Mouse (Mus musculus) embryonic stem cell, embryonic (primary cell): Measurements from ENCODE around the gene Poll.

Experiments used
- CTCF ChIA-PET, 4 experiments: fragments of 300-600 bp in 2 of 4; fragments of 350-600 bp in 2 of 4; sonication (Branson Sonifier 250); formaldehyde crosslinking; loops; one replicate each; lab custom pipeline; 2022; ENCODE audit warnings: inconsistent platforms in 2 of 4; lab: Charles Lee
- POLR2A ChIA-PET, 4 experiments: fragments of 300-600 bp in 2 of 4; fragments of 350-600 bp in 2 of 4; sonication (Branson Sonifier 250); formaldehyde crosslinking; loops; one replicate each; lab custom pipeline; 2022; ENCODE audit warnings: antibody characterized with exemption in 4 of 4, inconsistent platforms in 1 of 4; lab: Charles Lee

Gene Poll

DNA sequence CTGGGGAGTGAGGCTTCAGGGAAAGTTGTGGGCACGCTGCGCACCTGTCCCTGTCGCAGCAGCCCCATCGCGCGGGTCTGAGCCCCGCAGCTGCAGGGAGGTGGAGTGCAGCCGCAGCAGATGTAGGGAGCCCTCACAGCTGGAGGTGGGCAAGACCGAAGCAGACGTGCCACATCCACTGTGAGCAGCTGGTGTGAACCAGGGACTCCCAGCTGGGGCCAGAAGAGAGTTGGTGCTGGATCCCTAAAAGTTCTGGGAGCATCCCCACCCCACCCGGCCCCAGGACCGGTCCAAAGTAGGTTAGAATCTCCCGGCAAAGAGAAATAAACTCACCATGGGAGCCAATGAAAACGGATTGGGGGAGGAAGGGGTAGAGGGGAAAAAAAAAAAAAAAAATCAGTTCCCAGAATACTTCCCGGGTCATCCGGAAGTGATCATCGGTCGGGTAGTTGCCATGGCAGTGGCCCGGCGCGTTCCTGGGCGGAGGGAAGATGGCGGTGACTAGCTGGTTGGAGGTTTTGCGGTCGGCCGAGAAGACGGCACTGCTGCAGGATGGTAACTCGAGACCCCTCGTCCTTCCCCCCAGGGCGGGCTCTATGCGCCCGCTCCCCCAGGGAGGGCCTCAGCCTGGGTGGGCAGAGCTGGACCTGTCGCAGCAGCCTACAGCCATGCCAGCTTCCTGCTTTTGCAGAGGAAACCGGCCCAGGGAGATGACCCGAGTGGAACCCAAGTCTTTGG, at the start of gene Poll, which contains the start of gene Gm17018:
Gene Poll, minus strand, starts transcription at position 379 of the 738 bp plus-strand sequence.
Gene Gm17018, plus strand, starts transcription at position 463 of the 738 bp plus-strand sequence.
- ChIA-PET CTCF (interaction anchor here (0.5 to 8.1 kb wide), 17 partner anchors 13 to 1458 kb away, joined by 3 to 73 read pairs (median 4); no protein-coding TSS in a partner anchor), POLR2A (interaction anchor here in 3 of 4 experiments (0.5 to 2.8 kb wide), 30 partner anchors 8 to 1892 kb away, joined by 3 to 9 read pairs (median 4); partner anchors contain the start of gene Kazald1 (in 1 of the 3))

DNA sequence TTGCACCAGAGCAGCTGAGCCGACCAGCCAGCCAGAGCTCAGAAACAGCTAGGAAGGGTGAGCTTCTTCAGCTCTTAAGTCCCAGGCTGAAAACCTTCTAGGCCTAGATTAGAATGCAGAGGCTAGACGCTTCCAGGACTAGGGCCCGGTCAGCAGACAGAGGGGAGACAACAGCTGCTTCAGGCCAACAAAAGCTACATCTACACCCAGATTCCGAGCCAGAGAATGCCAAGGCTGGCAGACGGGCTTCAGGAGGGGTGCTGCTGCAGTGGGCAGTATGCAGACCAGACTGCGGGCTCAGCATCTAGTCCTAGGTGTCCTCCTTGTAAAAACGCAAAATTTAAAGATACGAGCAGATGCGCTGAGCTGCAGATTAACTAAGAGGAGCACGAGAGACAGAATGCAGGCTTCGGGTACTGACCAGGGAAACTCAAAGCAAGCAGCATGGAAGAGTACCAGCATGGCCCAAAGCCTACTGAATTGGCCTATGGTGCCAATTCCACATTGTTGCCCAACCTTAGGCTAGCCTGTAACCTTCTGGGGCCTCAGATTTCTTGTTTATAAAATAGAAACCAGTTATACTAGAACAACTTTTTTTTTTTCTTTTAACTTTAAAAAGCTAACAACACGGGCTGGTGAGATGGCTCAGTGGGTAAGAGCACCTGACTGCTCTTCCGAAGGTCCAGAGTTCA, 48.5 kb upstream of the Poll start:
- ChIA-PET POLR2A (interaction anchor here in 3 of 4 experiments (0.7 to 1.7 kb wide), 8 partner anchors 9 to 563 kb away, joined by 3 to 6 read pairs (median 4); partner anchors contain the start of gene Pdzd7 (in 1 of the 3)), CTCF (interaction anchor here (0.6 to 2.1 kb wide), 12 partner anchors 28 to 1277 kb away, joined by 3 to 9 read pairs (median 4); no protein-coding TSS in a partner anchor)

DNA sequence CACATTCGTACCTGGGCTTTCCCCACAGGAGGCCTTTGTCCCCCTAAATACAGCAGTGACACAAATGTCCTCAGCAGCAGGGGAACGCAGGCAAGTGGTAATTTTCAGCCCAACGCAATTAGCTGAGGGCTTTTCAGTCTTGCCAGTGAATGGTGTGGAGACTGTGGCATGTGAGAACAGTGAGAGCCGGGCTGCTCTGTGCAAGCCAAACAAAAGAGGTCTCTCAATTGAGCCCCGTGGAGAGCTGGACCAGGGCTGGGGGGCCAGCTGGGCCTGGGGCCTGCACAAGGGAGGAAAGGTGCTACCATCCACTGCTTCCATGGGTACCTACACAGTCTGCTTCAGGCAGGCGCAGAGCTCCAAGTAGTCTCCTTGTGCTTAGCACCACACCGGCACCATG, 47.1 kb upstream of the Poll start:
- ChIA-PET POLR2A (interaction anchor here in 1 of 4 experiments (1.1 to 1.7 kb wide), 2 partner anchors 11 to 14 kb away, joined by 4 read pairs; no protein-coding TSS in a partner anchor), CTCF (interaction anchor here in 3 of 4 experiments (0.9 to 2.1 kb wide), 4 partner anchors 26 to 34 kb away, joined by 4 to 9 read pairs (median 4); no protein-coding TSS in a partner anchor)

DNA sequence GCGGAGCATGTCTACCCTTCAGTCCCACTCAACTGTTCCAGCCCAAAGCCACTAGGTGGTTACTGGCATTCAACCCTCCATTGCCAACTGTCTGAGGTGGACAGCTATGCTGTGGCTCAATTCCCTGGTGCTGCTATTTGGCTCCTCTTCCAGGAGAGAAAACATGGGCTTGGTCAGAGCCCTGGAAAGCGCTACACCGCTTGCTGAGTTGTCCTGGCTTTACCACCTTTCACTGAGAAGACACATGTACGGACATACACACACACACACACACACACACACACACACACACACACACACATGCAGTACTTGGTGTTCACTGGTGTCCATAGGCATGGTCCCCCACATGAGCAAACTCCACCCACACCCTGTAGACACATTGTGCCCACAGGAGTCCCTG, 46.4 kb upstream of the Poll start:
- ChIA-PET CTCF (no interaction called here), POLR2A (no interaction called here)

DNA sequence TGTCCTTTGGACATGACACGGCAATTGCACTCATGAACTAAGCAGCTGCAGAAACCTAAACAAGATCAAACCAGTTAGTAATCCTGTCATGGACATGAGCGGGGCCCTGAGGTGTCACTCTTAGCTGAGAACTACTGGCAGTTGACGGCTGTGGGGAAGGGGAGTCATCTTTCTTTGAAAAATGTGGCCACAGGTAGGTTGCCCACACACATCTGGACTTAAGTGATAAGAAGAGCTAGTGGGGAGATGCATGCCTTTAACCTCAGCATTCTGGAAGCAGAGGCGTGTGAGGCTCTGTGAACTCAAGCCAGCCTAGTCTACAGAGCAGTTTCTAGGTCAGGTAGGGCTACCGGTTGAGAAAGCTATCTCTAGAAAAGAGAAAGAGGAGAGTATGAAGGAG, 42.3 kb upstream of the Poll start:
- ChIA-PET POLR2A (interaction anchor here in 1 of 4 experiments (2.0 to 2.3 kb wide), 2 partner anchors 11 to 14 kb away, joined by 5 to 10 read pairs; no protein-coding TSS in a partner anchor), CTCF (interaction anchor here in 1 of 4 experiments (0.6 kb wide), 1 partner anchor 9 kb away, joined by 3 read pairs; no protein-coding TSS in a partner anchor)

DNA sequence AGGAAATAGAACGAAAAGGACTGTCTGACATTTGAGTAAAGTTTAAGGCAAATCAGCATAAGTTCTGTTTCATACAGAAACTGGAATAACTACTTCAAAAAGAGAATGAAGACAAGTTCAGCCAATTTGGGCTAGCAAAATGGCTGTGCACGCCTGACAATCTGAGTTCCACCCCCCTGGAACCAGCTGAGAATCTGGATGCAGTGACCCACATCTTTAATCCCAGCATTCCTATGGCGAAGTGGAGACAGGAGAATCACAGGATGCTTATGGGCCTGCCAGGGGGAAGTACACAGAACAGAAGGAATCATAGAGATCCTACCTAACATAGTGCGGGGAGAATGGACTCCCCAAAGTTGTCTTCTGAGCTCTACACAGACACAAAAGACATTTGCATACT, 36.8 kb upstream of the Poll start:
- ChIA-PET POLR2A (interaction anchor here in 1 of 4 experiments (0.6 to 2.7 kb wide), 3 partner anchors 23 to 293 kb away, joined by 3 to 6 read pairs (median 3); no protein-coding TSS in a partner anchor), CTCF (no interaction called here)

DNA sequence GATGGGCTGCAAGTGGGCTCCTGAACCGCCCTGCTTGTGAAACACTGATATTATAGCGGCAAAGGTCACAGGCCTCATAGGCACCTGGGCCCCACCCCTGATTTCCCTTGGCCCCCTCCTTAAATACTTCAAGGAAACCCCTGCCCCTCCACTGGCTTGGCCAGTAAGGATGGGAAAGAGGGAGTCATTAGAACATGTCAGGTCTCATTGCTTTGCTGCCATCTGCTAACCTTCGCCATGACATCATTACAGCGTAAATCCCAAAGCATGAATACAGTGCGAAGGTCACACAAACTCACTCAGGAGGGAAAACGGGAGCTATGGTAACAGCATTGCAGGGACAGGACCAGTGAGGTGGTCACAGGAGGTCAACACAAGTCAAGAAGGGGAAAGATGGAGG, 36.1 kb upstream of the Poll start:
- POLR2A ChIA-PET: interaction anchor here in 2 of 4 experiments (0.6 to 2.7 kb wide), 3 partner anchors 24 to 292 kb away, joined by 3 to 6 read pairs (median 4); partner anchors contain the start of genes Gm17018 (in 1 of the 2) and Poll (in 1 of the 2)
- CTCF ChIA-PET: interaction anchor here in 1 of 4 experiments (1.9 kb wide), 1 partner anchor 22 kb away, joined by 13 read pairs; no protein-coding TSS in a partner anchor

DNA sequence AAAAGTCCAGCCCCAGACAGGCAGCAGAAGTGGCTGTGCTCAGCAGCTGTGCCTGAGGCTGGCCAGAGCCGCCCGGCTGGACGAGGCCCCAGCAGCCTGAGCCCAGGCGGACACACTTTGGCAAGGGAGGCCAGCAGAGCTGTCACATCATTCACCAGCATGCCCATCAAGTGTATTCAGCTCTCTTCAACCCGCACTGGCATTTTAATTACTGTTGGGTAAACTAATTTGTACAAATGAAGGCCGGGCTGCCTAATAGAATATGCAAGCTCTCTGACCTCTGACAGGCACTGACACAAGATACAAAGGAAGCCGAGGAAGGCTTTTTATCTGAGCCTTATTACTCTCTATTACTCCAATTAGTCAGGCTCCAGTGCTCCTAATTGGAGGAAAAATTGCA, 35.7 kb upstream of the Poll start:
- POLR2A ChIA-PET: interaction anchor here in 2 of 4 experiments (1.3 to 2.7 kb wide), 2 partner anchors 24 to 35 kb away, joined by 4 to 6 read pairs; partner anchors contain the start of genes Gm17018 (in 1 of the 2) and Poll (in 1 of the 2)
- CTCF ChIA-PET: interaction anchor here in 3 of 4 experiments (0.5 to 1.9 kb wide), 4 partner anchors 22 to 419 kb away, joined by 3 to 13 read pairs (median 4); no protein-coding TSS in a partner anchor

DNA sequence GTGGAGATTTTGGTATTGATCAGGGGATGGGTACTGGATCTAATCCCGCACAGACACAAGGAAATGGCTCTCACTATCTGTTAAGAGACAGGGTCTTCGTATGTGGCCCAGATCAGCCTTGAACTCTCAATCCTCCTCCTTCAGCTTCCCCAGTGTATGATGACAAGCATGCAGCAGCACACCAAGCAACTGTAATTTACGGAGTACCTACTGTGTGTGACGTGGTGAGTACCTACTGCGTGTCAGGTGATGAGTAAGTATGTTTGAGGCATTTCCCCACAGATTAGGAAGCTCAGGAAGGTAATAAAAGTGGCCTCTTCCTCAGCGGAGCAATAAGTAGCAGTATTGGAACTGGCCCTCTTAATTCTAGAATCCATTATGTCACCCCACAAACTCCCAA, 35.1 kb upstream of the Poll start:
- ChIA-PET POLR2A (interaction anchor here in 2 of 4 experiments (1.3 to 2.7 kb wide), 3 partner anchors 22 to 35 kb away, joined by 4 to 6 read pairs (median 5); partner anchors contain the start of genes Gm17018 (in 1 of the 2) and Poll (in 1 of the 2)), CTCF (interaction anchor here in 3 of 4 experiments (0.5 to 1.9 kb wide), 4 partner anchors 21 to 418 kb away, joined by 3 to 13 read pairs (median 4); no protein-coding TSS in a partner anchor)

DNA sequence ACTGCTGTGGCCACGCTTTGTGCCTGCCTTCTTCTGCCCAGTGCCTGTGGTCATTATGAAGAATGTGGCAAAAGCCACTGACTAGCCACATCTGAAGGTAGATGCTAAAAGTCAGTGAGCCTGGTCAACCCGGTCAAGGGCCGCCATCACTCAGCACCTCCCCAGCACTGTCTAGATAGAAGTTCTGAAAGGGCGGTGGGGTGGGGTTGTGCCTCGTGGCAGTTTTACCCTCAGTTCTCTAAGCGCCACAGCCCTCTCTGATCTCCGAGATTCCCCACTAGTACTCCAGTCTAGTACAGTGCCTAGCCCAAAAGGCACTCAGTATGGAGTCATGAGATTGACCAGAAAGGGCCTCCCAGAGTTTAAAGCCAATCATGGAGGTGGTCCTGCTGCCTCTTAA, 33.7 kb upstream of the Poll start:
- CTCF ChIA-PET: interaction anchor here in 1 of 4 experiments (0.9 kb wide), 1 partner anchor 13 kb away, joined by 3 read pairs; no protein-coding TSS in a partner anchor
- POLR2A ChIA-PET: interaction anchor here in 1 of 4 experiments (0.7 to 1.5 kb wide), 2 partner anchors 20 to 64 kb away, joined by 3 to 5 read pairs; no protein-coding TSS in a partner anchor

DNA sequence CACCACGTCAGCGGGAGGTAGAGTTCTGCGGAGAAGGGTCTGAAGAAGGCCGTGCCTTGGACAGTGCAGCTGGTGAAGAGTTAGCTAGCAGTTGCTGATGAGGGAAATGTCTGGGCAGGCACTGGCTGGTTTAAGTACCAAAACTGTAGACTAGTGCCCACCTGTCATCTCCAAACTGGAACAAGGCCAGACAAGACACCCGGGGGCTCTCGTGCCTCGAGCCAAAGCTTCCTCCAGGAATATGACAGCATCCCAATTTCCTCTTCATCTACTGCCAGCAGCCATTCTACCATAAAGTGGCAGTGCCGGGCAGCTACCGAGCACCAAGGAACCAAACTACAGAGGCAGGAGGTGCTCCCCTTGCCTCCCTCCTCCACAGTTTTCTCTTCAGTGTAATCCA, 32.6 kb upstream of the Poll start:
- POLR2A ChIA-PET: interaction anchor here in 3 of 4 experiments (0.6 to 2.4 kb wide), 4 partner anchors 9 to 127 kb away, joined by 4 to 10 read pairs (median 10); no protein-coding TSS in a partner anchor
- CTCF ChIA-PET: interaction anchor here (0.7 to 2.9 kb wide), 5 partner anchors 15 to 445 kb away, joined by 3 to 17 read pairs (median 7); no protein-coding TSS in a partner anchor

DNA sequence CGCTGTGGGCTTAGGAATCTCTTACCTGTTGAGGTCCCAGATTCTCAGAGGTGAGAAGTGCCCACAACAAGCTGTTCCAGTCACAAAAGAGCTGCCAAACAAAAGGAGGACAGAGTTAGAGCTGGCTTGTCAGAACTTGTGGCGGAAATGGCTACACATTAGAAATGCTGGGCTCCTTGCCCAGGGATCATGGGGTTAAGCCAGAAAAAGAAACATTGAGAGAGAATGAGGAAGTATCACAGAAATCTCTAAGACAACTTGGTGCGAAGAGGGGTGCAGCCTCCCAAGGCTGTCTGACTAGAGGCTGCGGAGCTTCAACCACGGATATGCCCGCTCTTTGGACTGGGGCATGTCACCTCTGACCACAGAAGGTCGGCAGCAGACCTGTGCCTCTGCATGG, 31.4 kb upstream of the Poll start:
- CTCF ChIA-PET: interaction anchor here (0.5 to 2.9 kb wide), 10 partner anchors 10 to 415 kb away, joined by 3 to 17 read pairs (median 5); no protein-coding TSS in a partner anchor

DNA sequence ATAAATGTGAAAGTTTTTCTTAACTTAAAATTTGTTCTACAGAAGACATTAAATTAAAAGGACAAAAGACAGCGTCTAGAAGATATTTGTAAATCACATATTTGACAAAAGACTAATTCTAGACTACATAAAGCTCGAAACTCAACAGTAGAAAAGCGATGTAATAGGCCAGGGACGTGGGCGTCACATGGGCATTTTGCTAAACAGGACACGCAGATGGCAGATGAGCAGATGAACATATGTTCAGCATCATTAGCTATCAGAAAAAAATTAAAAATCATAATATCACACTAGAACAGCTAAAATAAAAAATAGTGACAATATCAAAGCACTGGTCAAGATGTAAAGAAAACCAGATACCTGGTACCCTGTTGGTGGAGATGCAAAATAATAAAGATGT, 29.4 kb upstream of the Poll start:
- ChIA-PET POLR2A (interaction anchor here in 2 of 4 experiments (1.0 to 1.1 kb wide), 2 partner anchors 9 to 28 kb away, joined by 3 read pairs; no protein-coding TSS in a partner anchor), CTCF (interaction anchor here in 3 of 4 experiments (0.6 to 2.9 kb wide), 5 partner anchors 8 to 369 kb away, joined by 3 to 10 read pairs (median 4); no protein-coding TSS in a partner anchor)

More for the DNA sequence above, 31.4 kb upstream of the Poll start:
- POLR2A ChIA-PET: interaction anchor here in 2 of 4 experiments (0.6 to 2.4 kb wide), 6 partner anchors 9 to 43 kb away, joined by 3 to 10 read pairs (median 3); no protein-coding TSS in a partner anchor

DNA sequence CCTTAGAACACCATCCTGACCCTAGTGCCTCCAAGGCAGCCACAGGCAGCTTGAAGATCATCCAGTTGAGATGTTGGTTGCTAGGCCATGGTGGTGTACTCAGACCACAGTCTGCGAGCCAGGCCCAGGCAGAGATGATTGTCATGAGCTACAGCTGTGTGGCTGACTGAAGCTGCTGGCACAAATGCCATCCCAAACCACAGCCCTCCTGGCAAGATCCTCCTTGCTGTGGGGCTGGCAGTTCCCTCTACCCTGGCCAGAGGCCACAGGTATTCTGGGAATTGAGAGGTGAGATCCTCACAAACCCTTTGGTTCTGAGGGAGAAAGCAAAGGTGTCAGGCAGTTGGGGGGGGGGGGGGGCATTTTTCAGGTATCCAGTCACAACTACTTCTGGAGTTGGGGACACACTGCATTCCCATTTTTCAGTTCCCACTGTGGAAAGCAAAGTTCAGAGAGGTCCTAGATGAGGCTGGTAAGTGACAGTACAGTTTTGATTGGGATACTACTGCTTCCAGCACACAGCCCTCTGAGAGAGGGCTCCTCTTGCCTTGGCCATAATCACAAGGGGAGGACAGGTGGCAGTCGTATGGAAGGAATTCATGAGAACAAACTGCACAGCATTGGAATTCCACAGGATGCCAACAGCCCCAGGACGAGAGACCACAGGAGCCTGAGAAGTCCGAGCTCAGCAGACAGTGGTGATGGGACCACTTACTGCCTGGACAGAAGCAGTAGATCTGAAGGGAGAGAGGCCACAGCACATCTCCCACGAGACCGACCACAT, 27.4 kb upstream of the Poll start:
- ChIA-PET CTCF (interaction anchor here in 3 of 4 experiments (1.1 to 1.4 kb wide), 3 partner anchors 14 to 367 kb away, joined by 3 to 4 read pairs (median 4); no protein-coding TSS in a partner anchor), POLR2A (interaction anchor here in 1 of 4 experiments (0.6 kb wide), 1 partner anchor 42 kb away, joined by 3 read pairs; no protein-coding TSS in a partner anchor)

DNA sequence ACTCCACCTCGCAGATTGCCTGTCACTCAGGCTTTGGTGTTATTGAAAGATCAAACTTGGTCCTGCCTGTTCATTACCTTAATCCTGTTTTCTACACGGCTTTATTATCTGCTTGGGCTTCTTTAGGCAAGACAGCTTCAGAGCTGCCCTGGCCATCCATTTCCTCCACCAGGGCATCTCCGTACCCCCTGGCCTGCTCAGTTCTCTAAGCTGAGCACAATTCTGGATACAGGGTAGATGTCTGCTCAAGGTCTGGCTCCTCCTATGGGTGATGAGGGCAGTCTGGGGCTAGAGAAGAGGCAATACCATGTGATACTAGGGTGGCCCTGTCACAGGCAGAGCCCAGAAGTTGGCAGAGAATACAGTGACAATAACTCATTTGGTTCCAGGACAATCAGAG, 26.5 kb upstream of the Poll start:
- ChIA-PET CTCF (interaction anchor here in 3 of 4 experiments (1.1 to 1.9 kb wide), 4 partner anchors 13 to 366 kb away, joined by 3 to 13 read pairs (median 6); no protein-coding TSS in a partner anchor), POLR2A (no interaction called here)
